Mouse (Mus musculus): ENCODE data around the gene Abi3. TPM values are rescaled to one million over a fixed set of nuclear protein-coding genes. Genes with fewer than 3 reads are reported as not detected.

Abi3 gene
- polyA plus RNA-seq, 1 experiment: 39.2 TPM

- no peak for TF ChIP-seq GATA1 (IDR thresholded peaks at IDR 0.05; ENCODE audit: low read length)
Measured at GRCm38 (mm10) chr11:95789451-95789891, 52.8 kb downstream of the Abi3 start.

GRCm38 (mm10) chr11:95786511-95786910 lies 55.8 kb downstream of the Abi3 start:
- TF ChIP-seq GATA1 (IDR thresholded peaks at IDR 0.05; ENCODE audit: low read length): no peak

DNA sequence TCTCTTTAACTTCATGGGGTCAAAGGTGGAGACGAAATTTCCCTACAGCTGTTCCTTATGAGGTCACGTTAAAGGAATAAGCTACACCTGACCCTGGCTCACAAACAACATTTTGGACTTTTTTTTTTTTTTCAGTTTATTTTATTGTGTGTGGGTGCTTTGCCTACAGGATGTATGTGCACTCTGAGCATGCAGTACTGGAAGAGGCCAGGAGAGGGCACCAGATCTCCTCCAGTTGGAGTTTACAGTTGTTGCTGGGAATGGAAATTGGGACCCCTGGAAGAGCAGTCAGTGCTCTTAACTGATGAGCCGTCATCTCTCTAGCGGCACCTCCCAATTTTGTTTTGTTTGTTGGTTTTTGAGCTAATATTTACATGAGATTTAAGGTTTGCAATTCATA lies 56.6 kb downstream of the Abi3 start:
- TF ChIP-seq GATA1 (IDR thresholded peaks at IDR 0.05; ENCODE audit: low read length): no peak

GRCm38 (mm10) chr11:95783958-95784357 lies 58.3 kb downstream of the Abi3 start:
- TF ChIP-seq GATA1 (IDR thresholded peaks at IDR 0.05; ENCODE audit: low read length): no peak

DNA sequence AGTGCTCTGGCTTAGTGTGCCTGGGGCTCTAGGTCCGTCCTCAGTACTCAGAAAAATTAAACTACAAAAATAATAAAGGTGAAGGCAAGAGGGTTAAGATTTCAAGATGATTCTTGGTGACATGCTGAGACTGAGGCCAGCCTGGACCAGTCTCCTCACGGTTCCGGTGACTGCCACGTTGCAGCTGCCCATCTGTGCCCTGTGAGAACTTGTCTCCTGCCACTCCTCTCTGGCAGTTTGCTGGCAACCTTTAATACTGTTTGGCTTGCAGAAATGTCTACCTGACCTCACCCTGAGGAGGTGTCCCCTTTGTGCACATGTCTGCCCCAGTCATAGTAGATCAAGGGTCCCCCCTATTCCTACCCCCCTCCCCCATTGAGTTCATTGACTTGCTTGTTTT lies 58.8 kb downstream of the Abi3 start:
- TF ChIP-seq GATA1 (IDR thresholded peaks at IDR 0.05; ENCODE audit: low read length): no peak

- no peak for TF ChIP-seq GATA1 (IDR thresholded peaks at IDR 0.05; ENCODE audit: low read length)
Measured at GRCm38 (mm10) chr11:95781557-95781956, 60.7 kb downstream of the Abi3 start.

DNA sequence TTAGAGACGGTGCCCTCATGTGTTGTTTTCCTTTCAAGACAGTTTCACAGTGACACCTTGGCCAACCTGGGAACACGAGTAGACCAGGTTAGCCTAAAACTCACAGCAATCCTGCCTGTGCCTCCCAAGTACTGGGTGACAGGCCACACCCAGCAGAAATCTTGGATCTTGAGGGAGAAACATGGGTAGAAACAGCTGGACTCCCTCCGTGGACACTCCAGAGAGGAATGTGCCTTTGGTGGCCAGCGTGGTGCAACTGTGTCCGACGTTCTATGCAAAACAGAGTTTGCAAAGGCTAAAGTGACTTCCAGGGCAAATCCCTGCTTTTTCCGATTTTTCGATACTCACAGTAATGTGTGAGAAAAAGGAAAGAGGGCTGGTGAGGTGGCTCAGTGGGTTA lies 61.8 kb downstream of the Abi3 start:
- no peak for TF ChIP-seq GATA1 (IDR thresholded peaks at IDR 0.05; ENCODE audit: low read length)

Other genes with a start within 250 kb of the Abi3 start
- 43.0 and 51.4 TPM in 2 replicates for gene Phb, start 175.5 kb downstream of the Abi3 start, polyA plus RNA-seq (2012)
- 140 and 144 TPM in 2 replicates for gene Zfp652, start 129.8 kb downstream of the Abi3 start, polyA plus RNA-seq (2012)
- not detected in 2 replicates for gene B130006D01Rik, start 118.9 kb downstream of the Abi3 start, polyA plus RNA-seq (2012)
- gene Phospho1, start 18.0 kb downstream of the Abi3 start, polyA plus RNA-seq (2012): 269 and 284 TPM in 2 replicates
- 6.5 and 9.5 TPM in 2 replicates for gene Gngt2, start 5.3 kb downstream of the Abi3 start, polyA plus RNA-seq (2012)
- gene B4galnt2, start 72.4 kb upstream of the Abi3 start, polyA plus RNA-seq (2012): not detected in 2 replicates
- 33.3 and 33.4 TPM in 2 replicates for gene Igf2bp1, start 163.5 kb upstream of the Abi3 start, polyA plus RNA-seq (2012)
- gene Gip, start 182.1 kb upstream of the Abi3 start, polyA plus RNA-seq (2012): not detected in 2 replicates
- 153 and 177 TPM in 2 replicates for gene Snf8, start 192.4 kb upstream of the Abi3 start, polyA plus RNA-seq (2012)
- gene Ube2z, start 222.9 kb upstream of the Abi3 start, polyA plus RNA-seq (2012): 27.6 and 33.9 TPM in 2 replicates
- gene Atp5g1, start 233.2 kb upstream of the Abi3 start, polyA plus RNA-seq (2012): 166 and 518 TPM in 2 replicates

Data from G1E-ER4 (cell line).